Mouse (Mus musculus) spleen, postnatal 36 days (tissue): ENCODE data around the gene Fam199x.

Source experiments
- DNase-seq, 2 experiments: peaks; one replicate each; pipeline ENCODE4 v3.0.0; 2022; ENCODE audit warnings: low spot score in 2 of 2, mixed read lengths in 1 of 2

The Fam199x gene

GRCm38 (mm10) chrX:137049425-137050225 is at the start of gene Fam199x:
Gene Fam199x, plus strand, starts transcription at chrX:137049594.
- DNase-seq, result peak; percentile 76 to 80

GRCm38 (mm10) chrX:137015099-137015709 is 34.2 kb upstream of the Fam199x start:
- peak; percentile 41 to 47 for DNase-seq

- no peak for DNase-seq
Measured at GRCm38 (mm10) chrX:137017668-137018067, 31.7 kb upstream of the Fam199x start.

GRCm38 (mm10) chrX:137019310-137019709 is 30.1 kb upstream of the Fam199x start:
- DNase-seq, result peak; percentile 30 to 38

- no peak for DNase-seq
Measured at GRCm38 (mm10) chrX:137030916-137031315, 18.5 kb upstream of the Fam199x start.

- no peak for DNase-seq
Measured at GRCm38 (mm10) chrX:137031726-137032125, 17.7 kb upstream of the Fam199x start.

- no peak for DNase-seq
Measured at GRCm38 (mm10) chrX:137034322-137034721, 15.1 kb upstream of the Fam199x start.

- no peak for DNase-seq
Measured at GRCm38 (mm10) chrX:137037470-137037999, 11.9 kb upstream of the Fam199x start.

GRCm38 (mm10) chrX:137038000-137038483 is 11.4 kb upstream of the Fam199x start, which contains the start of gene Slc25a53:
Gene Slc25a53, minus strand, starts transcription at chrX:137038302.
- DNase-seq, result peak; percentile 71 to 72

- no peak for DNase-seq
Measured at GRCm38 (mm10) chrX:137038502-137038901, 10.9 kb upstream of the Fam199x start.

- DNase-seq, result no peak
Measured at GRCm38 (mm10) chrX:137049060-137049424, 352 bp upstream of the Fam199x start.

- no peak for DNase-seq
Measured at GRCm38 (mm10) chrX:137063202-137063601, 13.8 kb downstream of the Fam199x start.

GRCm38 (mm10) chrX:137104531-137104930 is 55.1 kb downstream of the Fam199x start:
- DNase-seq, result no peak

- no peak for DNase-seq
Measured at GRCm38 (mm10) chrX:137106498-137106897, 57.1 kb downstream of the Fam199x start.

- DNase-seq, result peak; percentile 4 to 10
Measured at GRCm38 (mm10) chrX:137118097-137118746, 68.8 kb downstream of the Fam199x start.

GRCm38 (mm10) chrX:137119675-137120423 is 70.5 kb downstream of the Fam199x start:
- no peak for DNase-seq

GRCm38 (mm10) chrX:137121718-137122117 is 72.3 kb downstream of the Fam199x start, which contains the start of gene Esx1:
Gene Esx1, minus strand, starts transcription at chrX:137122083.
- no peak for DNase-seq

- no peak for DNase-seq
Measured at GRCm38 (mm10) chrX:137127542-137127941, 78.1 kb downstream of the Fam199x start.
